Mouse (Mus musculus): ENCODE data around the gene Cers6.

Cers6 gene

DNA sequence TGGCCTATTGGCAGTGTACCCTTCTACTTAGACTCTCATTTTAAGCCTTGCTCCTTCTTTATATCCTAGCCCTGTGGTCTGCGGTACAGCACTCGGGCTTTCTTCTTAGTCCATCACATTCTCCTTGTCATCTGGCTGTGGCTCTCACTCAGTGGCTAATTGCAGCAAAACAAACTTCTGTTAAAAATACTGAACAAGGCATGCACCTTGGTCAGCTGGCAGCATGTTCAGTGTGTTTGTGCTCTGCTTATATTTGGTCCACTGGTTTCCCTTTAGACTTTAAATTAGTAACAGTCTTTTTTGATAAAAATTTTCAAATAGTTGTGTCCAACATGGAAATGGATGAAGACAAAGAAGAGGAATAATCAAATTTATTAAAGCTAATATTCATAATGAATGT is 94.3 kb downstream of the Cers6 start:
- ATAC-seq (ENCODE audit: insufficient number of reproducible peaks, low FRiP score, low TSS enrichment), result no peak

DNA sequence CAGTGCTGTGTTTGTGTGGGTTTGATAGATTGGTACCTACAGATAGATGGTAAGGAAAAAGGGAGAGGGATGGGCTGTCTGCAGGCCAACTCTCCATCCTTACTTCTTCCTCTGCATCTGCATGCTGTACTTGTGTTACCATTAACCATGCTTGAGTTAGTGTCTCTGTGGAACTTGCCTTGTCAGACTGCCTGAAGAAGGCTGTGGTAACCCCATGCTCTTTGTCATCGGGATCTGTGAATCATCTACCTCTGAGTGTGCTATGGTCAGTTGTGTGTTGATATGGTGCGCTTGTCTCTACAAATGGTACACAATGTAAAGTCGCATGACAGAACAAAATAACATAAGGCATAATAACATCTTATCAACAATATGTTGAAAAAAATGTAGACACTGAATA is 94.9 kb downstream of the Cers6 start:
- no peak for ATAC-seq (ENCODE audit: insufficient number of reproducible peaks, low FRiP score, low TSS enrichment)

DNA sequence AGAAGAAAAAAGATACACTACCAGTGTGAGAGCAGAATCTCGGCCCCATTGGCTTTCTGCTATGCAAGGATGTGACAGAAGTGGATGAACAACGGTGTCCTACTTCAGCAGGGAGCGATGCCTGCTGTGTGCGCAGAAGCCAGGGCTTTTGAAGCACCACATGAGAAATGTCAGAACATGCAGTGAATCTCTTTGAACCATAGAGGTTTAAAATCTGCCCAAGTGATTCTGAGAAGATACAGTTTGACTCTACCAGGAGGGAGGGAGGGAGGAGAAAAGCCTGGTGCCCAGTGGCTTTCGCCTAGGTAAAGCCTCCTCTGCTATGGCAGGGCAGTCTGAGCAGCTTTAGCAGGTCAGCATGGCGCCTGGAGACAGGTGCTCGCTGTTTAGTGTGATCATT is 96.6 kb downstream of the Cers6 start:
- peak; percentile 76 for ATAC-seq (ENCODE audit: insufficient number of reproducible peaks, low FRiP score, low TSS enrichment)

DNA sequence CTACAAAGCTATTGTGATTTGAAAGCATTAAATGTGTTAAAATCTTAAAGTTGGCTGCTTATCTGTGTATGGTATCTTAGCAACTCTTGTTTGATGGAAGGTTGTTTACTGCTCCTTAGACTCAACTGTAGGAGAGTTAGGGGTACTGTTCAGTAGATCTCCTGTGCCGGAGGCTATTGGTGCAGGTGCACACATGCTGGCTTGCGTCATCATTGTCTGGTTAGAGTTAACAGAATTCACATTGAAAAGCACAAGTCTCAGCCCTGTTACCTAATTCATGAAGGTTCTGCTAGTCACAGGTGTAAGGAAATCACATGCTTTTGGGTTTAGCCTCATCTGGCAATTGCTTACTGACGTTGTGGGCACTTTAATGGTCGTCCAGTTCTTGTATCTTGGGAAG is 98.3 kb downstream of the Cers6 start:
- ATAC-seq (ENCODE audit: insufficient number of reproducible peaks, low FRiP score, low TSS enrichment), result no peak

DNA sequence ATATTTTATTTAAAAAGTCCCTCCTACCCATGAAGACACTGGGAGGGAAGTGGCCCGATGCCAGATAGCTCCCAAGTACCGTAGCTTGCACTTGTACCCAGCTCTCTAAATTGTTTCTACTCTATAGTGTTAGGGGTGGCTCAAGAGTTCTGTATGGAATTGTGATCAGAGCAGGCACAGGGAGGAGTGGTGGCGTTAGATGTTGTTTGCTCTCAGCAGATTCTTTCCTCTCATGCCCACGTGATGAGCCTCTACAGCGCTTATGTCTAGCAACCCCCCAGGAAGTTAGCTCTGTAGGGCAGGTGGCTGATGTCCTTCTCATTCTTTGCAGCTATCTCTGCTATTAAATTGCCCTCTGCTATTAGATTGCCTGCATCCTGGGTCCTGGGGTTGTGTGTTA is 98.8 kb downstream of the Cers6 start:
- ATAC-seq (ENCODE audit: insufficient number of reproducible peaks, low FRiP score, low TSS enrichment), result no peak

DNA sequence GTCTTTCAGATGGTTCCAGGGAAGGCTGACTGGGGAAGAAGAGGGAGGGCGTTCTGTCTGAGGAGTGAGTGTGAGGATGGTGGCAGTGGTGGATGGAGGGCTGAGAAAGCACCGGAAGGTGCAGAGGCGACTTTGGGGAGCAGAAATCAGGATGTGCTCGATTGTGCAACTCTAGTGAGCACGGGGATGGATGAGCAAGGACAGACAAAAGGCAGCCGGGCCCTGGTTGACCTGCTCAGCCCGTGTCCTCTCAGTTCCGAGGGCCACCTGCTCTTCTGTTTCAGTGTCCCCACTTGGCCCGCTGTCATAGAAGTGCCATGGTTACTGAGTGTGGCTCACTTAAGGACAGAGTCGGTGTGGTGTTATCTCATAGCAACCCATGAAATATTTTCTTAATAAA is 99.4 kb downstream of the Cers6 start:
- ATAC-seq (ENCODE audit: insufficient number of reproducible peaks, low FRiP score, low TSS enrichment), result no peak

DNA sequence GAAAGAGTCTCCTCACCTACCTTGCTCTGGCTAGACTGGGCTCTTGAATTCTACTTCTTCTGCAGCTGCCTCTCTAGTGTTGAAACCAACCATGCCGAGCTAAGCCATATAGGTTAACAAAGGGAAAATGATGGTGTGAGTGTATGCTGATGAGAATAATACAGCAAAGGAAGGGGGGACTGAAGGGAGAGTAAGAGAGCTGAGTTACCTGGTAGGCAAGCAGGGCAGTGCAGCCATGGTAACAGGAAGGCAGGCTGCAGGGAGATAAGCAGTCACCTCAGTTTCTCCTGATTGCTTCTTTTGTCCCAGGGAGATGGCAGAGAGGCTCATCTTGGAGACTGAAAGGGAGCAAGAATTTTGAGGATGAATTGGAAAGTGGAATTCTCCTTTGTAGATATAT is 105.1 kb downstream of the Cers6 start:
- ATAC-seq (ENCODE audit: insufficient number of reproducible peaks, low FRiP score, low TSS enrichment), result no peak

DNA sequence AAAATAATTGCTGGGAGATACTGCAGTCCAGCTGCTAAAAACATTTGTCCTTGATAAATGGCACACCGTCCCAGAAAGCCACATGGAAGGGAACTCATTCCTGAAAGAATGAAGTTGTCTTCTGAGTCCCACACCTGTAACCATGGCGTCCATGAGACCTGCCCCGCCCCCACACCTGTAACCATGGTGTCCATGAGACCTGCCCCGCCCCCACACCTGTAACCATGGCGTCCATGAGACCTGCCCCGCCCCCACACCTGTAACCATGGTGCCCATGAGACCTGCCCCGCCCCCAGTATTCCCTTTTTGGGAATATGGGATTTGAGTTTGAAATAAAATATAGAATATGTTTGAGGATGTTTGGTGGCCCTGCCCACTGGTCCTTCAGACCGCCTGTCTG is 106.8 kb downstream of the Cers6 start:
- no peak for ATAC-seq (ENCODE audit: insufficient number of reproducible peaks, low FRiP score, low TSS enrichment)

DNA sequence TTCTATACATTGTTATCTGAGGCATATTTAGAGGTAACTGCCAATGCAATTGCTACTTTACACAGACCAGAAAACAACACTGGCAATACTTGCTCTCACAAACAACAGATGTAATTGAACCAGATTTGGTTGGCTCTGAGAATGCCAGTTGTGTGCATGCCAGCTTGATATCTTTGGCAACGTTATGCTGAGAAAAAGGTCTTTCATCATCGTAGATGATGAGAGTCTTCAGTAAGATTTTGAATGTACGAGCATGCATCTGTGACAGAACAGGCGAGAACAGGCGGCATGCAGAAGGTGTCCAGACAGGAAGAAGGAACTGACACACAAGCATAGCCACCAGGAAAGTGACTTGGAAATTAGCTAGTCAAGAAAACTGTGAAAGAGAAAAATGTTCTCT is 110.6 kb downstream of the Cers6 start:
- ATAC-seq (ENCODE audit: insufficient number of reproducible peaks, low FRiP score, low TSS enrichment), result no peak

DNA sequence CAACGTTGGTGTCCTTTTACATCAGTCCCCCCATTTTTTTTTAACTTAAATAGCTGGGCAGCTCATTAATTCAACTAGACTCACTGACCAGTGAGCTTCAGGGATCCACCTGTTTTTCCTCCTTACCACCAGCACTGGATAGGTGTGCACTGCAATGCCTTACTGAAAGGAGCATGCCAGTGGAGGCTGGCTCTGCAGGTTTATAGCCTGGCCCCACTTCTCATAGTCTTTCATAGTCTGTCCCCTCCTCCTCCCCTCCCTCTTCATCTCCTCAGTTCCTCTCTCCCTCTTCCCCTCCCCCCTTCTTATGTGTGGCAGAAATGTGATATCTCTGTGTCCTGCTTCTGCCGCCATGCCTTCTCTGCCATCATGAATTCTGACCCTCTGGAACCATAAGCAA is 112.5 kb downstream of the Cers6 start:
- ATAC-seq (ENCODE audit: insufficient number of reproducible peaks, low FRiP score, low TSS enrichment), result no peak

DNA sequence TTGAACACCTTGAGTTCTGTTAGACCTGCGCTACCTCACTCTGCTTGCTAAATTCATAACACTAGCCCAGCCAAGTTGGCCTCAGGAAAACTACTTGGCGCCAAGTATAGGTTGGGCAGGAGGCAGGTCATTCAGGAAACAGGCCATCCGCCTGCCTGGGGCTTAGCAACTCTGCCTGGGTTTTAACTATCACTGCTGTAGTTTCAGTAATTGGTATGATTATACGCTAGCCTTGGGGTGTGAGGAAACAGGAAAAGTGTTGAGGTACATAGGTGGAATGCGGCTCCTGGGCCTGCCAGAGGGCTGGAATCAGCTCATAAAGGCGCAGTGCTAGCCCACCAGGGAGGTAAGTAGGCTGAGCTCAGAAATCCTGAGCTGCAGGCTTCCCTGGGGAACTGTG is 114.0 kb downstream of the Cers6 start:
- ATAC-seq (ENCODE audit: insufficient number of reproducible peaks, low FRiP score, low TSS enrichment), result peak; percentile 97

DNA sequence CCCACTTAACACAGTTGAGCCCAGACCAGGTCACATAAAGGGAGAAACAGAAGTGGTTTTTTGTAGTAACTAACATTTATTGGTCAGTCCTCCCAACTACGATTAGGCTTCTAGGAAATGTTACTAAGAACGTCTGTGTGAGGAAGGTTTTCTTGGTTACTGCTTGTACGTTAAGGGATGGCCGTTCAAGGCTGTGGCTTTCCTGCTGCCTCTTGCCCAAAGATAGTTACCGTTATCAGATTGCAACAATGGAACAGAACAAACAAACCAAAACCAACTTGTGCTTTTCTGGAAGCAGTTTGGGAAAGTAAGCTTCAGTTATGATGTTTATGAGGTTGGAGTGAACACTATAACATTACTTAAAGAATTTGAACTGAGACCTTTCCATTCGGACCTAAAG is 114.5 kb downstream of the Cers6 start:
- no peak for ATAC-seq (ENCODE audit: insufficient number of reproducible peaks, low FRiP score, low TSS enrichment)

DNA sequence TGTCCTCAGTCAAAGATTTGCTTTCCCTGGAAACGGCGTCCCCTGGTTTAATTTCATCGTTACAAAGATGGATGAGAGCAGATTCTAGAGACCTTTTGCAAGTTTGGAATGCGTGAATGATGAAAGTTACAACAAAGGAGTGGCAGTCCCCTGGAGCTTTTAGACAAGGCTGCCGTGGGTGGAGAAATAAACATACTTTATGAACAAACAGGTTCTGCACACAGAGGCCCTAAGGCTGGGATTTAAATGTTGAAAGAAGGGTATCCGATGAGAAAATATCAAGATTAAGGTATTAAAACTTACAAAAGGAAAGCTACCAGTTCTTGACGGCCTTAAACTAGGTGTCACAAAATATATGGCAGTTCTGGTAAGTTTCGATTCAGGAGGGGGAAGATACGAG is 117.0 kb downstream of the Cers6 start:
- ATAC-seq (ENCODE audit: insufficient number of reproducible peaks, low FRiP score, low TSS enrichment), result no peak

DNA sequence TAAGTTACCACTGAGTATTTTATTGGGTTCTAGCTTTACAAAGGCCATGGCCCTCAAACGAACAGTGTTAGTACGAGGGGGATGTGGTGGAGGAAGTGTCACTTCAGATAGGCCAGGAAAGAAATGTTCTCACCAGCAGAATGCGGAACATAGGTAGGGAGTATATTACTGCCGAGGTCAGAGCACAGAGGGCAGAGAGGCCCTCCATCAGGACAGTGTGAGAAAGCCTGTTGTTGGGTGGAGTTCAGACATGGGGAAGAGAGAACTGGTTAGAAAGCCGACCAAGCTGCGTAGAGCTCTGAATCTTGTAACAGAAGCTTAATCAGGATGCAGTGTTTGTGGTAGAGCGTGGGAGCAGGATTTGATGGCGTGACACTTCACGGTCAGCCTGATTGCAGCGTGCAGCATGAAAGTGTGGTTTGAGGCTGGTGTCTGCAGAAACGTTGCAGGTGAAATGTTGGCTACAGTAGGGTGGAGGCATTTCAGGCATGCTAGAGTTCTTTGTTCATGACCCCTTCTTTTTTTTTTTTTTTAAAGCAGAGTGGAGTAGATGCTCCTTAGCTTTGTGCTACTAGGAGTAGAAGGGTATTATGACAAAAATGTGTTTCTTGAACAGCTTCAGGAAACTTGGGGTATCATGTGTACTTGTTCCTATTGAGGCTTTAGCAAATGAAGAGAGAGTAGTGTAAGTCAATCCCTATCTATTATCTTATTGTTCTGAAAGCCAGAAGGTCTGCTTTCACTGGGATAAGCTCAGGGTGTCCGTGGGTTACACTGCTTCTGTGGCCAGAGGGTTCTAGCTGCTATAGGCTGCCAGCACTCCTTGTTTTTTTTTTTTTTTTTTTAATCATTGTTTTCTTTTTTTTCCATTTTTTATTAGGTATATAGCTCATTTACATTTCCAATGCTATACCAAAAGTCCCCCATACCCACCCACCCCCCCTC is 117.7 kb downstream of the Cers6 start:
- no peak for ATAC-seq (ENCODE audit: insufficient number of reproducible peaks, low FRiP score, low TSS enrichment)

DNA sequence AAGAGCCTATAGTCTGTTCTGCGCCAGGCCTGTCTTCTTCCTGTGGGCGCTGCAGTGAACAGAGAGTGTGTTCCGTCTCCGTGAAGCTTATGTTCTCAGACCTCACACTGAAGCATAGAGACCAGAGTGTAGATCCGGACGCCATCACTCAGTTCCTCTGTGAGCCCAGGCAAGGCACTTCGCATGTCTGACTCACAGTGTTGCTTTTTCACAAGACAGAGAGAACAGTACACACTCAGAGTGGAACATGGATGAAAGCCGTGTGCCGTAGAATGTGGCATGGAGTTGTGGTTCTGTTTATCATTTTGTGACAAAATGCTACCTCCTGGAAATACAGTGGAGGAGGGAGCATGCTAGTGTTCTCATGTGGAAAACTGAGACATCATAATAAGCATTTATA is 120.1 kb downstream of the Cers6 start:
- ATAC-seq (ENCODE audit: insufficient number of reproducible peaks, low FRiP score, low TSS enrichment), result no peak

DNA sequence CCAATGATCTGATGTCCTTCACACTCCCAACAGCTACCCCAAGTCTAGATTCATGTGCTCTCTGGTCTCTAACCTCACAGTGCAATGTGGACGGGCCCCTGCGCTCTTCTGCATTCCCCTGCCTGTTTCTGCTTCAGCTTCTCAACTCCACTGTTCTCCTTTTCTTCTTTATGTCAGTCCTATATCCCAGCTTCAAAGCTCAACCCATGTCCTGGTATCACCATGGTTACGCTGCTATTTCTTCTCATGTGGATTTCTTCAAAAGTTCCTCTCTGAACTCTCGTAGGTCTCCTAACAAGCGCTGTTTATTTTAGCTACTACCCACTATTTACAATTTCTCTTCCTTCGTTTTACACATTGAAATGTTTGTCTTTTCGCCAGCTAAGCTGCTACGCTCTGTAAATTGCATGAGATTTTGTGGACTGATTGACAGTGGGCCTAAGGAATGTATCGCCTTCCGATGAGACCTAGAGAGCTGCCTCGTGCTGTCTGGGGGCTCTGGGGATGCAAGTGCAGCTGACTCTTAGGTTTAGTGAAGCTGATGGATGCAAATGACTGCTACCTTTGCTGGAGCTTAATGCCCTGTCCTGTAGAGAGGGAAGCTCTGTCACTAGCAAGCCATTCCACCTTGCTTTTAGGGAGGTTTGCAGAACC is 120.6 kb downstream of the Cers6 start:
- no peak for ATAC-seq (ENCODE audit: insufficient number of reproducible peaks, low FRiP score, low TSS enrichment)

DNA sequence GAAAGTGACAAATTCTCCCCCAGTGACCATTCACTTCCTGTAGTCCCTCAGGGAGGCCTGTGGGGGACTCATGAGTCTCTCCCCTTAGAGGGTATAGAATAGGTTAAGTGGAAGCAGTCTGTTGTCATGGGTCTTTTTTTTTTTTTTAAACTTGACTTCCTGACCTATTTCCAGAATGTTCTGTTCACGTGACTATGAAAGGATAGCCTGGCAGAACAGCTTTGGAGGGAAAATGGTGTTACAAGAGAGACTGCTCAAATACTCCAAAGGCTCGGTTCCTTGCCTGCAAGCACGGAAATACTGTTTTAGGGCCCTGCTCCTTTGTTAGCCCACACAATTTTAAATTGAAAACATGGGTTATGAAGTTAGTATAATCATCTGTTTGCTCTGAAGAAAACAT is 121.7 kb downstream of the Cers6 start:
- ATAC-seq (ENCODE audit: insufficient number of reproducible peaks, low FRiP score, low TSS enrichment), result no peak

DNA sequence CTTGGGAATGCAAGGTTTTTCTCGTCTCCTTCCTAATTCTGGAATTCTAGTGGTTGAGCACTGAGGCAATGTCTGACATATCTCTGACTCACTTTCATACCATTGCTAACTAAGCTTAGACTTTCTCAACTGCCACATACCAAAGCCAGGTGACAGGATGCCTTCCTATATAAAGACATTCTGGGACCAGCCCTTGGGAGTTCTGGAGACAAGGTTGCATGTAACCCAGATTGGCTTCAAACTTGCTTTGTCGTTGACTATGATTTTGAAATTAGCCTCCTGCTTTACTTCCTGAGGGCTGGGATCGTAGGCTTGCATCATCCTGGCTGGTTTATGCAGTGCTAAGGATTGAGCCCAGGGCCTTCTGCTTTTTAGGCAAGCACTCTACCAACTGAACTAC is 122.2 kb downstream of the Cers6 start:
- no peak for ATAC-seq (ENCODE audit: insufficient number of reproducible peaks, low FRiP score, low TSS enrichment)

DNA sequence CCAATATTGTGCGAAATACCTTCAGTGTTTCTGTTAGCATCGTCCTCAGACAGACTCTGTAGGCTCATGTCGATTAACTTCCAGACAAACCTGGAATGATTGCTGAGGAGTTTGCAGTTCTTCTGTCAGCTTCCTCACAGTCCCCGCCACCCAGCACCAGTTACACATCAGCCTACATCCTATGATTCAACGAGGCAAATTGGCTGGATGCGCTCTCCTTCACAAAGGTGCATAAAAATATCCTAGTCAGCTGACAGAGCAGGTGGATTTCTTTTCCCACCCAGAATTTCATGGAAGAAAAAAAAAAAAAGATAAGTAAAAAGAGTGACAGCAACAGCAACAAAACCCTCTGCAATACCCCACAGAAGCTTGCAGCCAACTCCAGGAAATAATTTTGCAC is 127.9 kb downstream of the Cers6 start:
- no peak for ATAC-seq (ENCODE audit: insufficient number of reproducible peaks, low FRiP score, low TSS enrichment)

DNA sequence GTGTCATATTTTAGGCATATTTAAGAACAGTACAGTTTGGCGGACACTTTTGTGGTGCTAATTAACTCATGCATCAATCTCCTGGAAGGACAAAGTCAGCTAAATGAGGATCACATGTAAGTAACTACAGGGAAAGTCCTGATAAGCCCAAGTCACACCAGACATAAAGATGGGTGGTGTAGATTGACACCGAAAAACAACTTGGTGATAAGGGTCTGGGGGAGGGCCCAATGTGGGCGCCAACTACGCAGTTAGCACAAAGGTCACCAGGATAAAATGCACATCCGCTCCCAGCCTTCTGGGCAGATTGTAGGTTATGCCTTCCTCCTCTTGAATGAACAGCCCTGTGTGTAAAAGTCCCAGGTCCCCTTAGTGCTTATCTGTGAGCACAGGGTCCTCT is 131.4 kb downstream of the Cers6 start:
- ATAC-seq (ENCODE audit: insufficient number of reproducible peaks, low FRiP score, low TSS enrichment), result no peak

DNA sequence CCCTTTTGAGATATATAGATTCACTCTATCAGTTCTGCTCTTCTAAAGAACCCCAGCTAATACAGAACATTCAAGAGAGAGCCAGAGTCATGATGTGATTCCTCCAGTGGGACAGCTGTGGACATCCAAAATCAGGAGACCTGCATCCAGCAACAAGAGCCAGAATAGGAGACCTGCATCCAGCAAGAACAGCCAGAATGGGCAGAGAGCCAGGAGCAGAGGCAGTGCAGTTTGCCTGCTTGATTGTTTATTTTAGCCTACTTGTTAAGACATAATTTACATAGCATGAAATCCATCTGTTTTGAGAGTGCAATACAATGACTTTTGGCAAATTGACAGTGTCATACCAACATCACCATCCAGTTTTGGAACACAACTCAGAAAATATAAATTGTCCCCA is 133.2 kb downstream of the Cers6 start:
- no peak for ATAC-seq (ENCODE audit: insufficient number of reproducible peaks, low FRiP score, low TSS enrichment)

DNA sequence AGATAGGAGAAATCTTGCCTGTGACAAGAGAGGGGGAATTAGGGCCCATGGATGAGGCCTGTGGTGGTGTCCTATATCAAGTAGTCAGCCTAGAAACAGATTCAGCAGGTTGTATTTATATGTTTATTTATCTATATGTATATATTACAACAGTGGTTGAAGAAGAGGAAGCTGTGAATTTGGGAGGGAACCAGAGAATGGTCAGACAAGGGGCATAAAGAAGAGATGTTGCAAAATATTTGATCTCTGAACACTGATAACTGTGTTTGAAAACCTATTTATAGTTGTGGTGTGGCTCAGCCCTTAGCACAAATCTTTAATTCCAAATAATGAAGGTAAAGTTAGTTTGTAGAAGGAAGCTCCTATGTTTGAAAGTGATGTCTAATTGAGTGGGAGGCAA is 134.5 kb downstream of the Cers6 start:
- no peak for ATAC-seq (ENCODE audit: insufficient number of reproducible peaks, low FRiP score, low TSS enrichment)
